Mouse (Mus musculus): ENCODE data around the gene Cmtm2b. TPM values are rescaled to one million over a fixed set of nuclear protein-coding genes. Genes with fewer than 3 reads are reported as not detected.
"Not testable (repeated sequence)": the region's sequence is repeated elsewhere in the genome, so short reads cannot be mapped to it uniquely, and the experiment has no call there.

Gene Cmtm2b
- polyA plus RNA-seq, 1 experiment from 2014 or later, result not detected

- no peak for ATAC-seq (ENCODE audit: low read depth)
- Histone ChIP-seq H3K4me2 (ENCODE audit: low read depth, low read length) (no peak overlapping the region), H3K4me1 (ENCODE audit: control insufficient read depth, insufficient read depth, low read length) (no peaks in the 10 kb centered on the region), H3K27me3 (ENCODE audit: control insufficient read depth, insufficient read depth, low read length) (no peaks in the 10 kb centered on the region), H3K9me3 (ENCODE audit: control insufficient read depth, low read length) (no peaks in the 10 kb centered on the region), H3K27ac (ENCODE audit: low read depth, low read length) (no peak overlapping the region), H3K36me3 (ENCODE audit: control insufficient read depth, insufficient read depth, low read length) (no peaks in the 10 kb centered on the region), H3K9ac (replicated peaks; ENCODE audit: low read depth, low read length) (no peak overlapping the region), H3K4me3 (ENCODE audit: low read depth, low read length) (no peak overlapping the region)
- WGBS, result 72% methylated on average over 4 of the region's 4 CpGs
These were observed 8.7 kb upstream of the Cmtm2b start for GRCm38 (mm10) chr8:104313311-104313710.

DNA sequence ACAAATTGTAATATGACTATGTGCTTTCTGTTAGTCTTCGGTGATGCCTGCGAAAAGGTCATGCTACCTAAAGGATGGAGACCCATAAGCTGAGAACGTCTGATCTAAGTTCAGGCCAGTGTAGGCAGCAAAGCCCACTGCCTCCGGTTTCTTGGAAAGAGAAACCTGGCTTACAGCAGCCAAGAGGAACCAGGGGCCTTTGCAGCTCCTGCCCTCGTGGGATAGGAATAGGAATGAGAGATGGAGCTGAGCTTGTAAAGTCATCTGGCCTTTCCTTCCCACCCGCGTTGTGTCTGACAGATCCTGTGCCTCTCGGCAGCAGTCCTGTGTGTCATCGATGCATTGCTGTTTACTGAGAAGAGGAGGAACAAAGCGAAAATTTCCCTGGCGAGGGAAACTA lies 763 bp upstream of the Cmtm2b start, which contains the start of gene Gm11020:
Gene Gm11020, plus strand, starts transcription at position 301 of the 400 bp plus-strand sequence.
- not testable (repeated sequence) for H3K4me2 ChIP-seq (ENCODE audit: low read depth, low read length); H3K36me3 ChIP-seq (ENCODE audit: control insufficient read depth, insufficient read depth, low read length); H3K4me1 ChIP-seq (ENCODE audit: control insufficient read depth, insufficient read depth, low read length); ATAC-seq (ENCODE audit: low read depth); H3K27ac ChIP-seq (ENCODE audit: low read depth, low read length); H3K9ac ChIP-seq (replicated peaks; ENCODE audit: low read depth, low read length); H3K4me3 ChIP-seq (ENCODE audit: low read depth, low read length); H3K9me3 ChIP-seq (ENCODE audit: control insufficient read depth, low read length); H3K27me3 ChIP-seq (ENCODE audit: control insufficient read depth, insufficient read depth, low read length)
- 87% methylated on average over 9 of the region's 11 CpGs for WGBS

- H3K4me3 ChIP-seq (ENCODE audit: low read depth, low read length), result no peak overlapping the region
- ATAC-seq (ENCODE audit: low read depth), result no peak
- H3K36me3 ChIP-seq (ENCODE audit: control insufficient read depth, insufficient read depth, low read length), result no peaks in the 10 kb centered on the region
- H3K27me3 ChIP-seq (ENCODE audit: control insufficient read depth, insufficient read depth, low read length), result no peaks in the 10 kb centered on the region
- no peaks in the 10 kb centered on the region for H3K4me1 ChIP-seq (ENCODE audit: control insufficient read depth, insufficient read depth, low read length)
- H3K9me3 ChIP-seq (ENCODE audit: control insufficient read depth, low read length), result no peaks in the 10 kb centered on the region
- H3K9ac ChIP-seq (replicated peaks; ENCODE audit: low read depth, low read length), result no peak overlapping the region
- no peak overlapping the region for H3K4me2 ChIP-seq (ENCODE audit: low read depth, low read length)
- no peak overlapping the region for H3K27ac ChIP-seq (ENCODE audit: low read depth, low read length)
- whole genome bisulfite sequencing, result 79% methylated on average over 5 of the region's 5 CpGs
These were observed 10.9 kb downstream of the Cmtm2b start for GRCm38 (mm10) chr8:104332665-104333631.

- Histone ChIP-seq H3K9me3 (ENCODE audit: control insufficient read depth, low read length) (no peaks in the 10 kb centered on the region), H3K4me2 (ENCODE audit: low read depth, low read length) (no peak overlapping the region), H3K27me3 (ENCODE audit: control insufficient read depth, insufficient read depth, low read length) (no peaks in the 10 kb centered on the region), H3K4me3 (ENCODE audit: low read depth, low read length) (no peak overlapping the region), H3K36me3 (ENCODE audit: control insufficient read depth, insufficient read depth, low read length) (no peaks in the 10 kb centered on the region), H3K9ac (replicated peaks; ENCODE audit: low read depth, low read length) (no peak overlapping the region), H3K27ac (ENCODE audit: low read depth, low read length) (no peak overlapping the region), H3K4me1 (ENCODE audit: control insufficient read depth, insufficient read depth, low read length) (no peaks in the 10 kb centered on the region)
- no peak for ATAC-seq (ENCODE audit: low read depth)
- 78% methylated on average over 5 of the region's 5 CpGs for WGBS
These were observed 11.8 kb downstream of the Cmtm2b start for GRCm38 (mm10) chr8:104333786-104334185.

DNA sequence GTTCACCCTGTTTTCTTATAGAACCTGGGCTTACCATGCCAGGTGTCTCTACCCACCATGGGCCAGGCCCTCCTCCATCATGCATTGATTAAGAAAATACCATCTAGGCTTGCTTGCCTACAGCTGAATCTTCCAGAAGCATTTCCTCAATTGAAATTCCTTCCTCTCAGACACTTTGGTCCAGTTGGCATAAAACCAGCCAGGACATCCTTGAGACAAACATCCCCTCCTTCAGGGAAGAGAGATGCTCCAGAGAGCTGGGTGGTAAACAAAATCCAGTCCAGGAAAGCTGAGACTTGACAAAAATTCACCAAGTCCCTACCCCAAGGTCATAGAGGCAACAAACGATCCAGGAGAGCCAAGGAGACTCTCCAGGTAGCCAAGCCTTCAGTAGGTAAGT lies 12.2 kb downstream of the Cmtm2b start:
- Histone ChIP-seq H3K36me3 (ENCODE audit: control insufficient read depth, insufficient read depth, low read length) (no peaks in the 10 kb centered on the region), H3K27ac (ENCODE audit: low read depth, low read length) (no peak overlapping the region), H3K4me3 (ENCODE audit: low read depth, low read length) (no peak overlapping the region), H3K9ac (replicated peaks; ENCODE audit: low read depth, low read length) (no peak overlapping the region), H3K4me1 (ENCODE audit: control insufficient read depth, insufficient read depth, low read length) (no peaks in the 10 kb centered on the region), H3K4me2 (ENCODE audit: low read depth, low read length) (no peak overlapping the region), H3K9me3 (ENCODE audit: control insufficient read depth, low read length) (no peaks in the 10 kb centered on the region), H3K27me3 (ENCODE audit: control insufficient read depth, insufficient read depth, low read length) (no peaks in the 10 kb centered on the region)
- ATAC-seq (ENCODE audit: low read depth), result no peak
- 68% methylated on average over 1 of the region's 1 CpGs for WGBS

DNA sequence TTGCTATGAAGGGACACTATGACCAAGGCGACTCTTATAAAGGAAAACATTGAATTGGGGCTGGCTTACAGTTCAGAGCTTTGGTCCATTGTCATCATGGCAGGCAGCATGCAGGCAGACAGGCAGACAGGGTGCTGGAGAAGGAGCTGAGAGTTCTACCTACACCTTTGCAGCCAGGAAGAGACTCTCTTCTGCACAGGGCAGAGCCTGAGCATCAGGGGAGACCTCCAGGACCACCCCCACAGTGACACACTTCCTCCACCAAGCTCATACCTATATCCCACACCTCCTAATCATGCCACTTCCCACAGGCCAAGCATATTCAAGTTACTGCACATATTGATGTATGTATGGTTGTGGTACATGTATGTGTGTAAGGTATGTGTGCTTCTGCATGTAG lies 14.8 kb downstream of the Cmtm2b start:
- Histone ChIP-seq H3K4me2 (ENCODE audit: low read depth, low read length) (no peak overlapping the region), H3K9me3 (ENCODE audit: control insufficient read depth, low read length) (no peaks in the 10 kb centered on the region), H3K4me1 (ENCODE audit: control insufficient read depth, insufficient read depth, low read length) (no peaks in the 10 kb centered on the region), H3K4me3 (ENCODE audit: low read depth, low read length) (no peak overlapping the region), H3K9ac (replicated peaks; ENCODE audit: low read depth, low read length) (no peak overlapping the region), H3K27ac (ENCODE audit: low read depth, low read length) (no peak overlapping the region), H3K27me3 (ENCODE audit: control insufficient read depth, insufficient read depth, low read length) (no peaks in the 10 kb centered on the region), H3K36me3 (ENCODE audit: control insufficient read depth, insufficient read depth, low read length) (no peaks in the 10 kb centered on the region)
- no peak for ATAC-seq (ENCODE audit: low read depth)
- WGBS, result 95% methylated on average over 1 of the region's 1 CpGs

- 53% methylated on average over 3 of the region's 3 CpGs for WGBS
- no peak overlapping the region for H3K4me2 ChIP-seq (ENCODE audit: low read depth, low read length)
- no peaks in the 10 kb centered on the region for H3K36me3 ChIP-seq (ENCODE audit: control insufficient read depth, insufficient read depth, low read length)
- H3K4me3 ChIP-seq (ENCODE audit: low read depth, low read length), result no peak overlapping the region
- no peaks in the 10 kb centered on the region for H3K27me3 ChIP-seq (ENCODE audit: control insufficient read depth, insufficient read depth, low read length)
- H3K27ac ChIP-seq (ENCODE audit: low read depth, low read length), result no peak overlapping the region
- no peak for ATAC-seq (ENCODE audit: low read depth)
- no peaks in the 10 kb centered on the region for H3K9me3 ChIP-seq (ENCODE audit: control insufficient read depth, low read length)
- H3K9ac ChIP-seq (replicated peaks; ENCODE audit: low read depth, low read length), result no peak overlapping the region
- no peaks in the 10 kb centered on the region for H3K4me1 ChIP-seq (ENCODE audit: control insufficient read depth, insufficient read depth, low read length)
These were observed 15.9 kb downstream of the Cmtm2b start for GRCm38 (mm10) chr8:104337890-104338289.

DNA sequence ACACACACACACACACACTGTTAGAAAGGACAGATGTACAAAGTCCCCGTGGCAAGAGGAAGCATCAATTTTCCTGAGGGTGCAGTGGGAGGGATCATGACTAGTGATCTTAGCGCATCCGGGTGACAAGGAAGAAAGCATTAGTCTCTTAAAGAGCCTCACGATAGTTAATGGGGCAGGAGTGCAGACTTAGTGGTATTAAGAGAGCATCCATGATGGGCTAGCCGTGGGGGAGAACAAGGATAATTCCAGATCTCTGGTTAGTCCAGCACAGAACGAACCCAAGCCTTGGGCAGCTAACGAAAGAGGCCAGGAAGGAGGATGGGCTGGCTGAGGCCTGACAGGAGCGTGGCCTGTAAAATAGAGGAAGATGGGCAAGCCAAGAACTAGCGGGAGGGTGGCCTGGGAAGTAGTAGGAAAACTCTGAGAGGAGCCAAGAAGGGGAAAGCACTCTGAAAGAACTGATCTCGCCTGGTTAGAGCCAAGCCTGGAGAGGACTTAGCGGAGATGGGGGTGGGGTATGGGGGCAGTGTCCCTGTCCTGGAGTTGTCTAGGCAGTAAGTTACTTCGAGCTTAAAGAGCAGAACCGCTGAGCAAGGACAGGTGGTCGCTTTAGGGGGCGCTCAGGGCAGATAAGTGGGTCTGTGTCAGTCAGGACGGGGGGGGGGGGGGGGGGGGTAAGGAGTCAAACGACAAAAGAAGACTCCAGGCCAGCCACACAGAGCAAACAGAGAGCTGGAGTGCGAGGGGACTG lies 17.4 kb downstream of the Cmtm2b start, which contains the start of gene Cmtm3:
Gene Cmtm3, plus strand, starts transcription at position 182 of the 754 bp plus-strand sequence.
- H3K27ac ChIP-seq (ENCODE audit: low read depth, low read length), result no peak within 1 kb of the TSS
- H3K36me3 ChIP-seq (ENCODE audit: control insufficient read depth, insufficient read depth, low read length), result no peaks in the 10 kb centered on the region
- ATAC-seq (ENCODE audit: low read depth), result no peak
- H3K9ac ChIP-seq (replicated peaks; ENCODE audit: low read depth, low read length), result peak within 1 kb of the TSS; percentile 54
- no peaks in the 10 kb centered on the region for H3K27me3 ChIP-seq (ENCODE audit: control insufficient read depth, insufficient read depth, low read length)
- H3K9me3 ChIP-seq (ENCODE audit: control insufficient read depth, low read length), result no peaks in the 10 kb centered on the region
- H3K4me1 ChIP-seq (ENCODE audit: control insufficient read depth, insufficient read depth, low read length), result no peaks in the 10 kb centered on the region
- H3K4me2 ChIP-seq (ENCODE audit: low read depth, low read length), result peak within 1 kb of the TSS; percentile 77
- WGBS, result 13% methylated on average over 16 of the region's 18 CpGs
- peak within 1 kb of the TSS; percentile 49 for H3K4me3 ChIP-seq (ENCODE audit: low read depth, low read length)

DNA sequence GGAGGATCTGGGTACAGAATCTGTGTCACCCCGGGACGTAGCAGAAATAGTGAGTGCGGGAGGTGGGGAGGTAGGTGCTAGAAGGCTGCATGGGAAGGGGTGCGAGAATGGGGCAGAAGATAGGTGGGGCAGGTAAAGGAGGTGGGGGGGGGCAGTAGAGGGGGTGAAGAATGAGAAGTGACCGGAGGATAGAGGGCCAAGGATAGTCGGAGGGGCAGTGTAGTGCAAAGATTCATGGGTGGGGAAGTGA lies 17.9 kb downstream of the Cmtm2b start:
- no peak overlapping the region for H3K27ac ChIP-seq (ENCODE audit: low read depth, low read length)
- 0 out of 2 replicates have a peak, but pooled peaks have one; percentile 0 for ATAC-seq (ENCODE audit: low read depth)

More for the DNA sequence above, 17.9 kb downstream of the Cmtm2b start:
- 2% methylated on average over 6 of the region's 6 CpGs for WGBS
- H3K4me2 ChIP-seq (ENCODE audit: low read depth, low read length), result peak overlapping the region; percentile 77
- H3K9ac ChIP-seq (replicated peaks; ENCODE audit: low read depth, low read length), result peak overlapping the region; percentile 54
- no peaks in the 10 kb centered on the region for H3K36me3 ChIP-seq (ENCODE audit: control insufficient read depth, insufficient read depth, low read length)
- no peaks in the 10 kb centered on the region for H3K4me1 ChIP-seq (ENCODE audit: control insufficient read depth, insufficient read depth, low read length)
- H3K27me3 ChIP-seq (ENCODE audit: control insufficient read depth, insufficient read depth, low read length), result no peaks in the 10 kb centered on the region
- peak overlapping the region; percentile 49 for H3K4me3 ChIP-seq (ENCODE audit: low read depth, low read length)
- H3K9me3 ChIP-seq (ENCODE audit: control insufficient read depth, low read length), result no peaks in the 10 kb centered on the region
